Mouse (Mus musculus): Measurements from ENCODE around the gene Dis3l2. TPM values are rescaled to one million over a fixed set of nuclear protein-coding genes. Genes with fewer than 3 reads are reported as not detected.

The Dis3l2 gene
- 27.1 and 34.7 TPM in 2 replicates for polyA plus RNA-seq (2016; fragmentation: Nextera tagmentation; extraction: Ambion mirVana)

GRCm38 (mm10) chr1:86703300-86703964 lies at the start of gene Dis3l2:
Gene Dis3l2 (plus strand): TSS chr1:86703808.
- Histone ChIP-seq H3K4me1 (peaks cover 23% of the 10 kb centered on the region), H3K27ac (peak within 1 kb of the TSS; percentile 96), H3K9me3 (replicated peaks) (no peaks in the 10 kb centered on the region), H3K36me3 (no peaks in the 10 kb centered on the region), H3K4me3 (peak within 1 kb of the TSS; percentile 95), H3K27me3 (ENCODE audit: low read depth, poor library complexity, severe bottlenecking) (no peaks in the 10 kb centered on the region)
- DNase-seq (ENCODE audit: low spot score) = peak; percentile 95
- WGBS = 2% methylated on average over 50 of the region's 54 CpGs

DNA sequence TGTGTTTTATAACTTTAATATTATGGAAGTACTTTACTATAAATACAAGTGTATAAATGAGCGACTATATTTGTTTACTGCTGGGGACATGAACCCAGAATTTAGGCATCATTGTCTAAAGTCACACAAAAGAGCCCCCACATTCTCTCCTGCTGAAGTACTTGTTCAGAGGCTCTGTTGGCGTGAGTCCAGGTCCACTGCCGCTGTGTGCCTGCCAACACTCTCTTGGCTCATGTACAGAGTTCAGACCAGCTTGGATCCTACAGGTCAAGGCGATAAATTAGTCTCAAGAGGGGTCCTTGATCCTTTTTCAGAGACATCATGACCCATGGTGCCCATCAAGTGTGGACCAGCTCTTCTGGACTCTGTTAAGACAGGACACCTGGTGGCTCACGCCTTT lies 46.5 kb upstream of the Dis3l2 start:
- Histone ChIP-seq H3K9me3 (replicated peaks) (no peaks in the 10 kb centered on the region), H3K4me3 (no peak overlapping the region), H3K36me3 (no peaks in the 10 kb centered on the region), H3K4me1 (peaks cover 4% of the 10 kb centered on the region; the same call in 1 of the 2 replicates), H3K27me3 (ENCODE audit: low read depth, poor library complexity, severe bottlenecking) (no peaks in the 10 kb centered on the region), H3K27ac (no peak overlapping the region)
- 93% methylated on average over 5 of the region's 5 CpGs for WGBS
- DNase-seq (ENCODE audit: low spot score) = no peak

DNA sequence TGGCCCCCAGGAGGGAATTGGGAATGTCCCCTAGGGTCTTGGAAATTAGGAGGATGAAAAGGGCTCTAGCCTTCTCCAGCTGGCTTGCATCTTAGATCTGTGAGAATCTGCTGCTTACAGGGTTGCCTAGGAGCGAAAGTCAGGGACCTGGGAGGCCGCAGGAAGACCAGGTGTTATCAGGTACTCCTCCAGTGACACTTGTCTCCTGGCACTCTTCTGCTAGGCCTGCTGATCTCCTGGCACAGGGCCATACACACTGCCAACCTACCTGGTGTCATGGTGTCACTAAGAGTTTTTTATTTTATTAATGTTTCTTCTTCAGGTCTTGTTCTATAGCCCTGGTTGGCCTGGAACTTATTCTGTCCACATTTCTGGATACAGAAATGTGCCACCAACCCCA lies 38.5 kb upstream of the Dis3l2 start:
- Histone ChIP-seq H3K27ac (no peak overlapping the region), H3K4me1 (peaks cover 10% of the 10 kb centered on the region), H3K9me3 (replicated peaks) (no peaks in the 10 kb centered on the region), H3K36me3 (no peaks in the 10 kb centered on the region), H3K27me3 (ENCODE audit: low read depth, poor library complexity, severe bottlenecking) (peaks cover 31% of the 10 kb centered on the region), H3K4me3 (no peak overlapping the region)
- no peak for DNase-seq (ENCODE audit: low spot score)
- 74% methylated on average over 2 of the region's 2 CpGs for WGBS

- Histone ChIP-seq H3K4me3 (peak overlapping the region; percentile 57), H3K4me1 (peaks cover 21% of the 10 kb centered on the region), H3K27me3 (ENCODE audit: low read depth, poor library complexity, severe bottlenecking) (peaks cover 70% of the 10 kb centered on the region), H3K27ac (no peak overlapping the region), H3K36me3 (no peaks in the 10 kb centered on the region), H3K9me3 (replicated peaks) (no peaks in the 10 kb centered on the region)
- 1% methylated on average over 44 of the region's 44 CpGs for WGBS
- DNase-seq (ENCODE audit: low spot score) = peak; percentile 79
Measured at GRCm38 (mm10) chr1:86669552-86670273, 33.9 kb upstream of the Dis3l2 start.

- Histone ChIP-seq H3K4me3 (peak within 1 kb of the TSS; percentile 57), H3K36me3 (no peaks in the 10 kb centered on the region), H3K4me1 (peaks cover 21% of the 10 kb centered on the region), H3K9me3 (replicated peaks) (no peaks in the 10 kb centered on the region), H3K27me3 (ENCODE audit: low read depth, poor library complexity, severe bottlenecking) (peaks cover 75% of the 10 kb centered on the region), H3K27ac (peak within 1 kb of the TSS; percentile 61; the same call in 1 of the 2 replicates)
- WGBS = 4% methylated on average over 59 of the region's 59 CpGs
- peak; percentile 76 for DNase-seq (ENCODE audit: low spot score)
Measured at GRCm38 (mm10) chr1:86670279-86671038, 33.1 kb upstream of the Dis3l2 start, which contains the start of gene Nppc. Gene Nppc (minus strand): TSS chr1:86670571.

DNA sequence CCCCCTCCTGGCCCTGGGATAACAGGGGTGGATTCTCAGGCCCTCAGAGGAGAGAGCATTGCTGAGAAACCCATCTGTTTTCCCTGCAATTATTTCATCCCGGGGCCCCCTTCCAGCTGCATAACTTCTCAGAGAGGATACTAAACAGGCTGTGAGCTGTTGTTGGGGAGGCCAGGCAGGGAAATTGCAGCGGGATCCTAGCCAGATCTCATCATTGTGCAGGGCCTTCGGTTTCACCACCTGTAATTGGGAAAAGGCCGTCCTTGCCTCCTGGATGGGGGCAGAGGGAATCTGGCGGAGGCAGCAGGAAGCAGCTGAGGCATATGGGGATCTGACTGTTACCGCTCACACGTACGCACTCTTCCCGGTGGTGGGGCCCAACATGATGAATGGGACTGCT lies 29.2 kb upstream of the Dis3l2 start:
- Histone ChIP-seq H3K9me3 (replicated peaks) (no peaks in the 10 kb centered on the region), H3K4me1 (peaks cover 21% of the 10 kb centered on the region), H3K4me3 (no peak overlapping the region), H3K27me3 (ENCODE audit: low read depth, poor library complexity, severe bottlenecking) (peaks cover 50% of the 10 kb centered on the region), H3K36me3 (no peaks in the 10 kb centered on the region), H3K27ac (no peak overlapping the region)
- peak; percentile 29 for DNase-seq (ENCODE audit: low spot score)
- 71% methylated on average over 9 of the region's 9 CpGs for WGBS

- WGBS = 91% methylated on average over 12 of the region's 12 CpGs
- H3K36me3 ChIP-seq = no peaks in the 10 kb centered on the region
- peaks cover 15% of the 10 kb centered on the region for H3K4me1 ChIP-seq
- H3K27ac ChIP-seq = no peak overlapping the region
- H3K4me3 ChIP-seq = no peak overlapping the region
- no peaks in the 10 kb centered on the region for H3K9me3 ChIP-seq (replicated peaks)
- peak; percentile 25 for DNase-seq (ENCODE audit: low spot score)
- peaks cover 43% of the 10 kb centered on the region for H3K27me3 ChIP-seq (ENCODE audit: low read depth, poor library complexity, severe bottlenecking)
Measured at GRCm38 (mm10) chr1:86675126-86675525, 28.5 kb upstream of the Dis3l2 start.

GRCm38 (mm10) chr1:86677624-86678023 lies 26.0 kb upstream of the Dis3l2 start:
- DNase-seq (ENCODE audit: low spot score) = peak; percentile 19
- Histone ChIP-seq H3K36me3 (no peaks in the 10 kb centered on the region), H3K4me3 (no peak overlapping the region), H3K4me1 (peaks cover 5% of the 10 kb centered on the region; the same call in 1 of the 2 replicates), H3K9me3 (replicated peaks) (no peaks in the 10 kb centered on the region), H3K27ac (no peak overlapping the region), H3K27me3 (ENCODE audit: low read depth, poor library complexity, severe bottlenecking) (peaks cover 18% of the 10 kb centered on the region)
- 88% methylated on average over 3 of the region's 3 CpGs for WGBS

DNA sequence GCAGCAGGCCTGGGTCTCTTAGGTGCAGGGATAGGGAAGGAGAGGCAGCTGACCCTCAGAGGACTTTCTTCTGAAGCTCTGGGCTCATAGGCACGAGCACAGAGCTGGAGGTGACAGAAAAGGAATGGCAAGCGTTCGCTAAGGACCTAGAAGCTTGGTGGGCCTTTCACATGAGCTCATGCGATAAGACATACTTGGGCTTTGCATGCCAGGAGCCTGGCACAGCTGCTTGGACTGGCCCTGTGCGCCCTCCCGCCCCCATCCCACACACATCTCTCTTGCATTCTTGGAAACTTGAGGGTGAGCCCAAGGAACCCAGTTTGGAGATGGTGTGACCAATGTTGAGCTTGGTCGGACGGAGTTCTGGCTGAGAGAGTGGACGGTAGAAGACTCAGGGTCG lies 24.9 kb upstream of the Dis3l2 start:
- WGBS = 86% methylated on average over 10 of the region's 10 CpGs

GRCm38 (mm10) chr1:86687236-86687635 lies 16.4 kb upstream of the Dis3l2 start:
- H3K9me3 ChIP-seq (replicated peaks) = no peaks in the 10 kb centered on the region
- 93% methylated on average over 4 of the region's 4 CpGs for WGBS
- no peak overlapping the region for H3K27ac ChIP-seq
- no peak for DNase-seq (ENCODE audit: low spot score)
- H3K4me1 ChIP-seq = no peaks in the 10 kb centered on the region
- no peaks in the 10 kb centered on the region for H3K36me3 ChIP-seq
- H3K4me3 ChIP-seq = no peak overlapping the region
- H3K27me3 ChIP-seq (ENCODE audit: low read depth, poor library complexity, severe bottlenecking) = no peaks in the 10 kb centered on the region

More for the DNA sequence above, 24.9 kb upstream of the Dis3l2 start:
- no peak overlapping the region for H3K27ac ChIP-seq
- no peaks in the 10 kb centered on the region for H3K36me3 ChIP-seq
- DNase-seq (ENCODE audit: low spot score) = no peak
- no peaks in the 10 kb centered on the region for H3K9me3 ChIP-seq (replicated peaks)
- H3K27me3 ChIP-seq (ENCODE audit: low read depth, poor library complexity, severe bottlenecking) = peaks cover 9% of the 10 kb centered on the region; the same call in 1 of the 2 replicates
- peaks cover 5% of the 10 kb centered on the region; the same call in 1 of the 2 replicates for H3K4me1 ChIP-seq
- no peak overlapping the region for H3K4me3 ChIP-seq

DNA sequence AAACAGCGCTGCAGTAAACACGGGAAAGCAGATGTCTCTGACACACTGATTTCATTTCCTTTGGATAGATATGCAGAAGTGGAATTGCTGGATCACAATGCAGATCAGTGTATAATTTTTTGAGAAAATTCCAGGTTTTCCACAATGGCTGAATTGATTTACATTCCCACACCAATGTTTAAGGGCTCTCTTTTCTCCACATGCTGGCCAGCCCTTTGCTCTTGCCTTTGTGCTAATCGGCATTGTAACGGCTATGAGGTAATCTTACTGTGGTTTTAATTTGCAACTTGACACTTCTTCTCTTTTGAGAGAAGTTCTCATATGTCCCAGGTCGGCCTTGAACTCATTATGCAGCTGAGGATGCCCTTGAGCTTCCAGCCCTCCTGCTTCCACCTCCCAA lies 12.6 kb upstream of the Dis3l2 start:
- DNase-seq (ENCODE audit: low spot score) = no peak
- WGBS = 69% methylated on average over 5 of the region's 5 CpGs
- no peaks in the 10 kb centered on the region for H3K9me3 ChIP-seq (replicated peaks)
- H3K36me3 ChIP-seq = no peaks in the 10 kb centered on the region
- no peak overlapping the region for H3K4me3 ChIP-seq
- no peaks in the 10 kb centered on the region for H3K4me1 ChIP-seq
- no peak overlapping the region for H3K27ac ChIP-seq
- H3K27me3 ChIP-seq (ENCODE audit: low read depth, poor library complexity, severe bottlenecking) = no peaks in the 10 kb centered on the region

DNA sequence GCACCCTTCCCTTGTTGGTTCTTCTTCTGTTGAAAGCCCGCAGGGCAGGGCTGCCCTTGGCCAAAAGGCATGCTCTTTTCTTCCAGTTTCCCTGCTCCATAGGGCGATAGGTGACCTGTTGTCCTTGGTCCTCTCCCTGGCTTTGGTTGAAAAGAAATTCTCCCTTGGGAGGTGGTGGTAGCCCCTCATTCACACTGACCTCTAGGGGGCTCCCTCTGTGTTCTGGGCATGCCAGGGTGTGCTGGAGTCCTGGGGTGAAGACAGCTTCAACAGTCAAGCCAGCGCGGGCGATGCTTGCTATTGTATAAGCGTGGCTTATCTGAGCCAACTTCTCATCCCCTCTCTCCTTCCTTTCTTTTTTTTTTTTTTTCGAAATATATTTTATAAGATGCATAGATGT lies 6.7 kb upstream of the Dis3l2 start:
- H3K27ac ChIP-seq = no peak overlapping the region
- WGBS = 53% methylated on average over 7 of the region's 7 CpGs
- no peak for DNase-seq (ENCODE audit: low spot score)

GRCm38 (mm10) chr1:86698721-86699120 lies 4.9 kb upstream of the Dis3l2 start:
- 45% methylated on average over 2 of the region's 2 CpGs for whole genome bisulfite sequencing
- no peak overlapping the region for H3K4me3 ChIP-seq

More for the DNA sequence above, 6.7 kb upstream of the Dis3l2 start:
- H3K9me3 ChIP-seq (replicated peaks) = no peaks in the 10 kb centered on the region
- no peaks in the 10 kb centered on the region for H3K27me3 ChIP-seq (ENCODE audit: low read depth, poor library complexity, severe bottlenecking)
- no peak overlapping the region for H3K4me3 ChIP-seq
- H3K36me3 ChIP-seq = no peaks in the 10 kb centered on the region
- H3K4me1 ChIP-seq = no peaks in the 10 kb centered on the region

More at GRCm38 (mm10) chr1:86698721-86699120, 4.9 kb upstream of the Dis3l2 start:
- H3K4me1 ChIP-seq = peaks cover 7% of the 10 kb centered on the region
- H3K27me3 ChIP-seq (ENCODE audit: low read depth, poor library complexity, severe bottlenecking) = no peaks in the 10 kb centered on the region
- no peaks in the 10 kb centered on the region for H3K9me3 ChIP-seq (replicated peaks)
- no peaks in the 10 kb centered on the region for H3K36me3 ChIP-seq
- H3K27ac ChIP-seq = no peak overlapping the region
- no peak for DNase-seq (ENCODE audit: low spot score)
